In genomic region chr16:23107231-23107942, GRCm38 (mm10) we compare ENCODE assay signal across 8 mouse cellular contexts. TPM values are rescaled to one million over a fixed set of nuclear protein-coding genes. Genes with fewer than 3 reads are reported as not detected.
DNase-seq lines count a peak whose midpoint lies in the region; ATAC-seq and TF ChIP-seq lines count a peak whose summit lies in the region.

Gene Eif4a2 (plus strand): TSS chr16:23107444.

- H3K36me3 ChIP-seq in embryonic facial prominence, embryonic 14.5 days (ENCODE audit: control insufficient read depth, insufficient read depth, low read length), result peaks cover 40% of the 10 kb centered on the region
- peaks cover 41% of the 10 kb centered on the region for H3K36me3 ChIP-seq in limb, embryonic 14.5 days (ENCODE audit: control insufficient read depth, insufficient read depth, low read length)
- peaks cover 18% of the 10 kb centered on the region for H3K36me3 ChIP-seq in midbrain, postnatal 0 days (ENCODE audit: insufficient read depth, low read length)

- peak within 1 kb of the TSS; percentile 99 for H3K27ac ChIP-seq in embryonic facial prominence, embryonic 14.5 days (replicated peaks; ENCODE audit: low read depth, low read length)
- H3K27ac ChIP-seq in limb, embryonic 14.5 days (replicated peaks; ENCODE audit: low read depth, low read length), result peak within 1 kb of the TSS; percentile 97
- peak within 1 kb of the TSS; percentile 100 for H3K27ac ChIP-seq in midbrain, postnatal 0 days (ENCODE audit: low read depth, low read length)

- TF ChIP-seq POLR2A in limb, embryonic 14.5 days (IDR thresholded peaks at IDR 0.05; ENCODE audit: borderline replicate concordance, extremely low read depth, insufficient read depth, insufficient read length), result peak; percentile 99

- peak; percentile 93 for ATAC-seq in embryonic facial prominence, embryonic 14.5 days (ENCODE audit: low read depth)
- ATAC-seq in limb, embryonic 14.5 days (ENCODE audit: low FRiP score, low read depth), result peak; percentile 92
- peak; percentile 91 for ATAC-seq in midbrain, postnatal 0 days (ENCODE audit: low FRiP score)

- peak within 1 kb of the TSS; percentile 77 for H3K4me2 ChIP-seq in embryonic facial prominence, embryonic 14.5 days (ENCODE audit: low read depth, low read length)
- peak within 1 kb of the TSS; percentile 94 for H3K4me2 ChIP-seq in limb, embryonic 14.5 days (replicated peaks; ENCODE audit: low read depth, low read length, severe bottlenecking)
- H3K4me2 ChIP-seq in midbrain, postnatal 0 days (ENCODE audit: low read depth, low read length, poor library complexity, severe bottlenecking), result peak within 1 kb of the TSS; percentile 78

- peak within 1 kb of the TSS; percentile 100 for H3K9ac ChIP-seq in embryonic facial prominence, embryonic 14.5 days (ENCODE audit: low read depth, low read length)
- H3K9ac ChIP-seq in limb, embryonic 14.5 days (ENCODE audit: low read depth, low read length, severe bottlenecking), result peak within 1 kb of the TSS; percentile 100
- H3K9ac ChIP-seq in midbrain, postnatal 0 days (replicated peaks; ENCODE audit: low read length, poor library complexity, severe bottlenecking), result peak within 1 kb of the TSS; percentile 100

- peak within 1 kb of the TSS; percentile 100 for H3K4me3 ChIP-seq in embryonic facial prominence, embryonic 14.5 days (ENCODE audit: low read depth, low read length)
- H3K4me3 ChIP-seq in limb, embryonic 14.5 days (replicated peaks; ENCODE audit: low read length), result peak within 1 kb of the TSS; percentile 97
- H3K4me3 ChIP-seq in midbrain, postnatal 0 days (ENCODE audit: low read depth, low read length), result peak within 1 kb of the TSS; percentile 96

- H3K9me3 ChIP-seq in embryonic facial prominence, embryonic 14.5 days (ENCODE audit: control insufficient read depth, low read length), result no peaks in the 10 kb centered on the region
- H3K9me3 ChIP-seq in limb, embryonic 14.5 days (ENCODE audit: control insufficient read depth, low read length), result no peaks in the 10 kb centered on the region
- no peaks in the 10 kb centered on the region for H3K9me3 ChIP-seq in midbrain, postnatal 0 days (ENCODE audit: low read length)

- H3K4me1 ChIP-seq in embryonic facial prominence, embryonic 14.5 days (ENCODE audit: control insufficient read depth, insufficient read depth, low read length), result peaks cover 7% of the 10 kb centered on the region; the same call in 1 of the 2 replicates
- peaks cover 16% of the 10 kb centered on the region for H3K4me1 ChIP-seq in limb, embryonic 14.5 days (ENCODE audit: control insufficient read depth, insufficient read depth, low read length)
- H3K4me1 ChIP-seq in midbrain, postnatal 0 days (ENCODE audit: insufficient read depth, low read length), result no peaks in the 10 kb centered on the region

- peak; percentile 93 for DNase-seq in 3T3-L1 (ENCODE audit: low read depth, low spot score)
- peak; percentile 85 to 87 for DNase-seq in adrenal gland, postnatal 4 days (ENCODE audit: low spot score in 2 of 2)
- DNase-seq in embryonic facial prominence, embryonic 14.5 days (ENCODE audit: low spot score), result peak; percentile 95
- peak; percentile 89 for DNase-seq in heart, adult 8-10 months (ENCODE audit: low spot score)
- peak; percentile 92 for DNase-seq in kidney, adult 9 months
- DNase-seq in limb, embryonic 14.5 days (ENCODE audit: low spot score), result peak; percentile 90
- DNase-seq in midbrain, postnatal 0 days (ENCODE audit: low spot score), result peak; percentile 96
- peak; percentile 85 to 91 for DNase-seq in spleen, postnatal 14 days (ENCODE audit: low spot score in 2 of 2)

- no peaks in the 10 kb centered on the region for H3K27me3 ChIP-seq in embryonic facial prominence, embryonic 14.5 days (replicated peaks; ENCODE audit: control insufficient read depth, insufficient read depth, low read length)
- no peaks in the 10 kb centered on the region for H3K27me3 ChIP-seq in limb, embryonic 14.5 days (ENCODE audit: control insufficient read depth, insufficient read depth, low read length)
- no peaks in the 10 kb centered on the region for H3K27me3 ChIP-seq in midbrain, postnatal 0 days (ENCODE audit: insufficient read depth, low read length)

- TF ChIP-seq CTCF in midbrain, postnatal 0 days (IDR thresholded peaks at IDR 0.05), result peak; percentile 51

- under 1% methylated on average over 47 of the region's 71 CpGs for WGBS in embryonic facial prominence, embryonic 14.5 days
- WGBS in limb, embryonic 14.5 days, result under 1% methylated on average over 70 of the region's 71 CpGs
- WGBS in midbrain, postnatal 0 days, result under 1% methylated on average over 71 of the region's 71 CpGs

RNA-seq across cellular contexts. Expression of gene Eif4a2, which starts in this region (rescaled TPM):
- total RNA-seq in adrenal gland, postnatal 4 days (2021), result 100 to 1,000 TPM; 482 to 508 TPM
- polyA plus RNA-seq in embryonic facial prominence, embryonic 14.5 days (2014; fragmentation: Nextera tagmentation; extraction: Ambion mirVana), result 249 and 268 TPM in 2 replicates
- 100 to 1,000 TPM; 355 to 426 (median 380) TPM for total RNA-seq in heart, adult 8-10 months (2022)
- 640 and 683 TPM in 2 replicates for polyA plus RNA-seq in limb, embryonic 14.5 days (2012; rRNA removed)
- polyA plus RNA-seq in limb, embryonic 14.5 days (2014; fragmentation: Nextera tagmentation; extraction: Ambion mirVana), result 260 and 283 TPM in 2 replicates
- total RNA-seq in midbrain, postnatal 0 days (2014; rRNA removed), result 647 and 778 TPM in 2 replicates
- polyA plus RNA-seq in midbrain, postnatal 0 days (2015; fragmentation: Nextera tagmentation; extraction: Ambion mirVana), result 291 and 295 TPM in 2 replicates

Comparison
In these comparisons a context has a peak if more than half of its experiments do, and no peak if none do; other contexts are left out.
1. Peak in every context shown above with its lines: DNase-seq, ATAC-seq, H3K4me3 ChIP-seq and H3K27ac ChIP-seq.